In genomic region chr9:57541312-57541711, GRCm38 (mm10) we compare ENCODE assay signal across 8 mouse cellular contexts. TPM values are rescaled to one million over a fixed set of nuclear protein-coding genes. Genes with fewer than 3 reads are reported as not detected.
A peak's percentile ranks its signal among the peaks of the same experiment; 100 is the strongest.
DNase-seq lines count a peak whose midpoint lies in the region; ATAC-seq and TF ChIP-seq lines count a peak whose summit lies in the region.

No protein-coding gene starts in this region.

- H3K4me2 ChIP-seq in kidney, postnatal 0 days (ENCODE audit: low read length): no peak overlapping the region
- H3K4me2 ChIP-seq in kidney, embryonic 15.5 days: no peak overlapping the region
- H3K4me2 ChIP-seq in liver, postnatal 0 days (ENCODE audit: low read depth, low read length): no peak overlapping the region

- ATAC-seq in kidney, postnatal 0 days (replicated peaks; ENCODE audit: low FRiP score, low read depth): no peak
- no peak for ATAC-seq in kidney, embryonic 15.5 days (replicated peaks; ENCODE audit: low FRiP score)
- ATAC-seq in CD4-positive, CD25-positive, alpha-beta regulatory T cell, adult 4 months: peak; percentile 27
- ATAC-seq in liver, postnatal 0 days: no peak
- no peak for ATAC-seq in monocyte, adult 5-6 weeks (replicated peaks; ENCODE audit: insufficient number of reproducible peaks, low FRiP score, low TSS enrichment, poor library complexity, severe bottlenecking)

- no peaks in the 10 kb centered on the region for H3K27me3 ChIP-seq in kidney, postnatal 0 days (ENCODE audit: insufficient read depth, low read length)
- H3K27me3 ChIP-seq in kidney, embryonic 15.5 days: no peaks in the 10 kb centered on the region
- H3K27me3 ChIP-seq in liver, postnatal 0 days (ENCODE audit: insufficient read depth, low read length): no peaks in the 10 kb centered on the region

- H3K9ac ChIP-seq in kidney, postnatal 0 days (ENCODE audit: low read depth, low read length): no peak overlapping the region
- no peak overlapping the region for H3K9ac ChIP-seq in kidney, embryonic 15.5 days
- H3K9ac ChIP-seq in liver, postnatal 0 days (replicated peaks): no peak overlapping the region

- peaks cover 40% of the 10 kb centered on the region for H3K36me3 ChIP-seq in kidney, postnatal 0 days (ENCODE audit: insufficient read depth, low read length)
- peaks cover 72% of the 10 kb centered on the region for H3K36me3 ChIP-seq in kidney, embryonic 15.5 days
- H3K36me3 ChIP-seq in liver, postnatal 0 days (replicated peaks; ENCODE audit: insufficient read depth, low read length): peaks cover 49% of the 10 kb centered on the region

- H3K4me3 ChIP-seq in kidney, postnatal 0 days (replicated peaks; ENCODE audit: low read depth, low read length): no peak overlapping the region
- no peak overlapping the region for H3K4me3 ChIP-seq in kidney, embryonic 15.5 days (replicated peaks)
- no peak overlapping the region for H3K4me3 ChIP-seq in liver, postnatal 0 days (ENCODE audit: low read depth, low read length)

- TF ChIP-seq EP300 in liver, postnatal 0 days (IDR thresholded peaks at IDR 0.05; ENCODE audit: low read depth): no peak

- H3K9me3 ChIP-seq in kidney, postnatal 0 days (replicated peaks; ENCODE audit: low read length): no peaks in the 10 kb centered on the region
- H3K9me3 ChIP-seq in kidney, embryonic 15.5 days (replicated peaks): no peaks in the 10 kb centered on the region
- no peaks in the 10 kb centered on the region for H3K9me3 ChIP-seq in liver, postnatal 0 days (ENCODE audit: low read length)

- peaks cover 8% of the 10 kb centered on the region; the same call in 1 of the 2 replicates for H3K4me1 ChIP-seq in kidney, postnatal 0 days (replicated peaks; ENCODE audit: insufficient read depth, low read length)
- peaks cover 22% of the 10 kb centered on the region for H3K4me1 ChIP-seq in kidney, embryonic 15.5 days
- peaks cover 12% of the 10 kb centered on the region for H3K4me1 ChIP-seq in liver, postnatal 0 days (ENCODE audit: insufficient read depth)

- H3K27ac ChIP-seq in kidney, postnatal 0 days: no peak overlapping the region
- H3K27ac ChIP-seq in kidney, embryonic 15.5 days: no peak overlapping the region
- no peak overlapping the region for H3K27ac ChIP-seq in liver, postnatal 0 days (ENCODE audit: low read depth)

- WGBS in kidney, postnatal 0 days: 8% methylated on average over 1 of the region's 1 CpGs
- 6% methylated on average over 1 of the region's 1 CpGs for WGBS in kidney, embryonic 15.5 days
- 4% methylated on average over 1 of the region's 1 CpGs for WGBS in liver, postnatal 0 days (ENCODE audit: insufficient replicate concordance)

- DNase-seq in adrenal gland, adult (ENCODE audit: inconsistent age in 2 of 2, low spot score in 1 of 2): peak; percentile 36 to 85
- no peak for DNase-seq in adrenal gland, postnatal 4 days (ENCODE audit: low spot score in 2 of 2)
- peak; percentile 74 for DNase-seq in kidney, postnatal 0 days (ENCODE audit: low spot score)
- DNase-seq in embryo, embryonic 10.5 days (ENCODE audit: low spot score): peak; percentile 80
- peak; percentile 57 for DNase-seq in liver, postnatal 0 days

- TF ChIP-seq CTCF in kidney, postnatal 0 days (IDR thresholded peaks at IDR 0.05; ENCODE audit: low read depth): peak; percentile 80
- peak; percentile 83 for TF ChIP-seq CTCF in liver, postnatal 0 days (IDR thresholded peaks at IDR 0.05; ENCODE audit: low read depth)

RNA-seq across cellular contexts. Expression of gene Fam219b, which starts 4.0 kb away (rescaled TPM):
- total RNA-seq in adrenal gland, postnatal 4 days (2021): 10 to 100 TPM; 23.5 to 27.3 TPM
- 13.6 and 15.1 TPM in 2 replicates for polyA plus RNA-seq in kidney, postnatal 0 days (2015; fragmentation: Nextera tagmentation; extraction: Ambion mirVana)
- polyA plus RNA-seq in kidney, embryonic 15.5 days (2015; fragmentation: Nextera tagmentation; extraction: Ambion mirVana): 18.1 and 19.0 TPM in 2 replicates
- polyA plus RNA-seq in CD4-positive, CD25-positive, alpha-beta regulatory T cell, adult 4 months (2017; shearing (Covaris generic)): 10 to 100 TPM; 22.2 to 29.8 TPM
- 4.6 and 5.1 TPM in 2 replicates for polyA plus RNA-seq in liver, postnatal 0 days (2015; fragmentation: Nextera tagmentation; extraction: Ambion mirVana)
- total RNA-seq in monocyte, adult 5-6 weeks (2017): 17.5 to 23.5 TPM (median 18.2 TPM) in 3 replicates

RNA-seq across cellular contexts. Expression of gene Mpi, which starts 11.3 kb away (rescaled TPM):
- total RNA-seq in adrenal gland, postnatal 4 days (2021): 10 to 100 TPM; 50.7 to 55.7 TPM
- polyA plus RNA-seq in kidney, postnatal 0 days (2015; fragmentation: Nextera tagmentation; extraction: Ambion mirVana): 34.5 and 35.9 TPM in 2 replicates
- polyA plus RNA-seq in kidney, embryonic 15.5 days (2015; fragmentation: Nextera tagmentation; extraction: Ambion mirVana): 51.9 and 53.3 TPM in 2 replicates
- polyA plus RNA-seq in CD4-positive, CD25-positive, alpha-beta regulatory T cell, adult 4 months (2017; shearing (Covaris generic)): 10 to 100 TPM; 15.7 to 17.9 TPM
- polyA plus RNA-seq in liver, postnatal 0 days (2015; fragmentation: Nextera tagmentation; extraction: Ambion mirVana): 7.3 and 8.2 TPM in 2 replicates
- 1.9 to 7.7 TPM (median 7.5 TPM) in 3 replicates for total RNA-seq in monocyte, adult 5-6 weeks (2017)

RNA-seq across cellular contexts. Expression of gene Scamp2, which starts 19.4 kb away (rescaled TPM):
- total RNA-seq in adrenal gland, postnatal 4 days (2021): 10 to 100 TPM; 63.4 to 72.2 TPM
- 100 and 104 TPM in 2 replicates for polyA plus RNA-seq in kidney, postnatal 0 days (2015; fragmentation: Nextera tagmentation; extraction: Ambion mirVana)
- polyA plus RNA-seq in kidney, embryonic 15.5 days (2015; fragmentation: Nextera tagmentation; extraction: Ambion mirVana): 74.5 and 85.5 TPM in 2 replicates
- 100 to 1,000 TPM in 1 of 2 experiments, 10 to 100 TPM in 1; 92.6 to 119 TPM for polyA plus RNA-seq in CD4-positive, CD25-positive, alpha-beta regulatory T cell, adult 4 months (2017; shearing (Covaris generic))
- polyA plus RNA-seq in liver, postnatal 0 days (2015; fragmentation: Nextera tagmentation; extraction: Ambion mirVana): 29.6 and 31.2 TPM in 2 replicates
- 30.6 to 40.9 TPM (median 34.3 TPM) in 3 replicates for total RNA-seq in monocyte, adult 5-6 weeks (2017)

RNA-seq across cellular contexts. Expression of gene Cox5a, which starts 20.2 kb away (rescaled TPM):
- 100 to 1,000 TPM; 381 to 426 TPM for total RNA-seq in adrenal gland, postnatal 4 days (2021)
- 1,314 and 1,348 TPM in 2 replicates for polyA plus RNA-seq in kidney, postnatal 0 days (2015; fragmentation: Nextera tagmentation; extraction: Ambion mirVana)
- polyA plus RNA-seq in kidney, embryonic 15.5 days (2015; fragmentation: Nextera tagmentation; extraction: Ambion mirVana): 673 and 729 TPM in 2 replicates
- polyA plus RNA-seq in CD4-positive, CD25-positive, alpha-beta regulatory T cell, adult 4 months (2017; shearing (Covaris generic)): 100 to 1,000 TPM; 197 to 242 TPM
- 761 and 777 TPM in 2 replicates for polyA plus RNA-seq in liver, postnatal 0 days (2015; fragmentation: Nextera tagmentation; extraction: Ambion mirVana)
- total RNA-seq in monocyte, adult 5-6 weeks (2017): 54.8 to 108 TPM (median 74.5 TPM) in 3 replicates

RNA-seq across cellular contexts. Expression of gene Rpp25, which starts 37.5 kb away (rescaled TPM):
- 1 to 10 TPM; 6.2 to 6.9 TPM for total RNA-seq in adrenal gland, postnatal 4 days (2021)
- 3.8 and 4.2 TPM in 2 replicates for polyA plus RNA-seq in kidney, postnatal 0 days (2015; fragmentation: Nextera tagmentation; extraction: Ambion mirVana)
- polyA plus RNA-seq in kidney, embryonic 15.5 days (2015; fragmentation: Nextera tagmentation; extraction: Ambion mirVana): 5.6 and 6.0 TPM in 2 replicates
- not detected for polyA plus RNA-seq in CD4-positive, CD25-positive, alpha-beta regulatory T cell, adult 4 months (2017; shearing (Covaris generic))
- 0.48 and 0.67 TPM in 2 replicates for polyA plus RNA-seq in liver, postnatal 0 days (2015; fragmentation: Nextera tagmentation; extraction: Ambion mirVana)
- total RNA-seq in monocyte, adult 5-6 weeks (2017): not detected in 3 replicates

Comparison
In these comparisons a context has a peak if more than half of its experiments do, and no peak if none do; other contexts are left out.
1. DNase-seq: peak in adrenal gland, adult (2 of 2), kidney, postnatal 0 days (single experiment), embryo, embryonic 10.5 days (single experiment) and liver, postnatal 0 days (single experiment); none in adrenal gland, postnatal 4 days (0 of 2).